Mouse (Mus musculus): ENCODE data around the gene Smim13. TPM values are rescaled to one million over a fixed set of nuclear protein-coding genes. Genes with fewer than 3 reads are reported as not detected.

Smim13 gene
- polyA plus RNA-seq, 1 experiment from 2014 or later: 30.0 TPM

DNA sequence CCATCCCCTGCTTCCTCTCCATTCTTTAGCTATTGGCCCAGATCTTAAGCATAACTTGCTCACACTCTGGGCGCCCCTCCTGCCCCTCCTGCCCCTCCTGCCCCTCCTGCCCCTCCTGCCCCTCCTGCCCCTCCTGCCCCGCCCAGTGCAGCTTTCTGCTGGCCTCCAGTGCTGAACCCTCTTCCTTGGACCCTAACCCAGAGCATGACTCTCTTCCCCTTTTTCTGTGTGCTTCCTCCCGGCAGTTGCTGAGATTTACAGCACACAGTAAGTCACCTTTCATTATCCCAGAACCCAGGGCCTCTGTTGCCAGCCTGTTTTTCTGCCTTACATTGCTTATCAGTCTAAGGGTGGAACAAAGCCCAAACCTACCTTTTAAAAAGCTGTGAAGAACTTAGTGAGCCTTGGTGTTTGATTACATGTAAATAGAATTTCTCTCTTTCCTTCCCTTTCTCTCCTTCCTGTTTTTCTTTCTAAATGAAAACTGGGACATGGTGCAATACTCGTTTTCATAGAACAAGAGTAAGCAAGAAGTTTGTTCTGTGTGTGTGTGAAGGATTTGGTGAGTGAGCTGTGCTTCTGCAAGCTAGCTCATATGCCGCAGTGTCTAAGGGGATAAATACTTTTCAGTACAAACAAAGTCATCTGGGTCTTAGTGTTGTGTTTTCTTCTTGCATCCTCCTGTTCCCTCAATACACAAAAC, 13.8 kb downstream of the Smim13 start:
- no peak for ATAC-seq (ENCODE audit: low read depth)
- Histone ChIP-seq H3K4me2 (ENCODE audit: low read depth, low read length) (no peak overlapping the region), H3K9me3 (ENCODE audit: control insufficient read depth, low read length) (no peaks in the 10 kb centered on the region), H3K4me3 (ENCODE audit: low read depth, low read length) (no peak overlapping the region), H3K27ac (ENCODE audit: low read depth, low read length) (no peak overlapping the region), H3K27me3 (ENCODE audit: control insufficient read depth, insufficient read depth, low read length) (no peaks in the 10 kb centered on the region), H3K9ac (replicated peaks; ENCODE audit: low read depth, low read length) (no peak overlapping the region), H3K4me1 (ENCODE audit: control insufficient read depth, insufficient read depth, low read length) (no peaks in the 10 kb centered on the region), H3K36me3 (ENCODE audit: control insufficient read depth, insufficient read depth, low read length) (no peaks in the 10 kb centered on the region)
- WGBS: 82% methylated on average over 5 of the region's 5 CpGs

DNA sequence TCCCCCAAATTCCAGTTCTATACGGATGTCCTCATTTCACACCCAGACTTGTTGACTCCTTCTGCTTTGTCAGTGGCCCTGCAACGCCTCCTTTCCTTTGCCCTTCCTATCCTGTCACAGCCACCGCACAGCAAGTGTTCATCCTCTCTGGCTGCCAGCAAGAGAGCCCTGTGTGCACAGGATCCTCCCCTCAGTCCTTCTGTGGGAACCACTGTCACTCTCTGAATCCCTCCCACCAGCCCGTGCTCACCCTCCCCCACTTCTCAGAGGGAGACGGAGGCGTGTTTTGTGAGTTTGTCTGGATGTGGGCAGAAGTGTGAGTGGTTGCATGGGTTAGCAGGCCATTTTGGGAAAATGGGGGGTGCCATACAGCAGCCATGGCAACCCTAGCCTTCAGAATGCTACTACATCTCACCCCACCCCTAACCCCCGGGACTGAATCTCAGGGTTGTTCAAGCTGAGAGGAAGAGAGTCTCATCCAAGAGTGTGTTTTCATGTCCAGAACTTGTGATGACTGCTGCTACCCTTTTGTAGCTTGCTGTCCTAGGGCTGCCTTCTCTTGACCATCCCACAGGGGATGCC, 18.3 kb downstream of the Smim13 start:
- Histone ChIP-seq H3K27me3 (ENCODE audit: control insufficient read depth, insufficient read depth, low read length) (no peaks in the 10 kb centered on the region), H3K4me2 (ENCODE audit: low read depth, low read length) (no peak overlapping the region), H3K4me1 (ENCODE audit: control insufficient read depth, insufficient read depth, low read length) (no peaks in the 10 kb centered on the region), H3K27ac (ENCODE audit: low read depth, low read length) (no peak overlapping the region), H3K9ac (replicated peaks; ENCODE audit: low read depth, low read length) (no peak overlapping the region), H3K9me3 (ENCODE audit: control insufficient read depth, low read length) (no peaks in the 10 kb centered on the region), H3K4me3 (ENCODE audit: low read depth, low read length) (no peak overlapping the region), H3K36me3 (ENCODE audit: control insufficient read depth, insufficient read depth, low read length) (no peaks in the 10 kb centered on the region)
- 33% methylated on average over 7 of the region's 7 CpGs for WGBS
- peak; percentile 66; the same call in 1 of the 2 replicates for ATAC-seq (ENCODE audit: low read depth)

DNA sequence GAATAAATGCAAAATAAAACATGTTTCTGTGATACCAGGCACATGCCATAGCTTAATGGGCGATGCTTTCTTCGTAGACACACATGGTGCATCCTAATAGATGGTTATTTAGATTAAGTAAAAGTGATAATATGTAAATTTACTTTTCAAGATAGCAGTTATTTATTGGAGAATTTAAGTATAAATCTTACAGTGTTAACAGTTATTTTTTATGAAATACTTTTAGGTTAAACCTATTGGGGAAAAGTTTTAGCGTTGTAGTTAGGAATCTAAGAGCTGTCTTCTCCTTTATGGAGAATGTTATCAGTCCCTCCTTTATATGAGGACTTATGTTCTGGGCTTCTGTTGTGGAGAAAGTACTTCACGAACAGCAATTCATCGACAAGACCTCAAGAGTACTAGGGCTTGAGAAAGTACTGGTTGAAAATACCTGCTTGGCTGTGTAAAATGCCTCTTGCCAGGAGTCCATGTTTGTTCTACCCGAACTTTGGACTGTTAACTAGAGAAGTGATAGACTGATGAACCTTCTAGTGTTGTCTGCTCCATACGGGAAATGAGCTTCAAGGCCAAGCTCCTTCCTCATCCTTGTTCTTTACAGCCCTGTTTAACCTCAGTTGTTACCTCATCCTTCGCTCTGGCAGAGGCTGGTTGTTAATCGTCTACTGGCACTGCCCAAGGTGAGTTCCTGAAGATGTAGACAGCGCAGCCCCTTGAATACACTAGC, 24.4 kb downstream of the Smim13 start, which contains the start of gene Gm17364:
TSS of gene Gm17364 (minus strand) at position 51 of the 724 bp plus-strand sequence.
- no peak for ATAC-seq (ENCODE audit: low read depth)
- H3K9ac ChIP-seq (replicated peaks; ENCODE audit: low read depth, low read length): no peak within 1 kb of the TSS
- no peak within 1 kb of the TSS for H3K4me2 ChIP-seq (ENCODE audit: low read depth, low read length)
- H3K9me3 ChIP-seq (ENCODE audit: control insufficient read depth, low read length): no peaks in the 10 kb centered on the region
- WGBS: 96% methylated on average over 10 of the region's 10 CpGs
- H3K4me3 ChIP-seq (ENCODE audit: low read depth, low read length): no peak within 1 kb of the TSS
- H3K27me3 ChIP-seq (ENCODE audit: control insufficient read depth, insufficient read depth, low read length): no peaks in the 10 kb centered on the region
- no peaks in the 10 kb centered on the region for H3K36me3 ChIP-seq (ENCODE audit: control insufficient read depth, insufficient read depth, low read length)
- no peak within 1 kb of the TSS for H3K27ac ChIP-seq (ENCODE audit: low read depth, low read length)
- H3K4me1 ChIP-seq (ENCODE audit: control insufficient read depth, insufficient read depth, low read length): no peaks in the 10 kb centered on the region

DNA sequence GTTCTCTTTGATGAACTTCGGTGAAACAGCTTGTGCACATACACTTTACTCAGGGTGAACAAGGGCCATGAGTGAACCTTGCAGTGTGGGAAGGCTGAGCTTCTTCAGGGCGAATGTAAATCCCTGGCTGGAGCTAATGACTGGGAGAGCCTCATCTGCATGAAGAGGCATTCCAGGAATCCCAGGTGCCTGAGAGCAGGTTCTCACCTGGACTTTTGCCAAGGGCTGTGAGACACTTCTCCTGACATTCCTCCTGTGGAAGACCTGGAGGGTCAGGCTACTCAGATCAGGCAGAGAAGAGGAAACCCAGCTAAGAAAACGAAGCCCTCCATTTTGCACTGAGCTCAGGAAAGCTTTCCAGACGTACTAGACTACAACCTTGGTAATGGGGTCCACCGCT, 31.1 kb downstream of the Smim13 start:
- no peak overlapping the region for H3K4me3 ChIP-seq (ENCODE audit: low read depth, low read length)
- H3K4me2 ChIP-seq (ENCODE audit: low read depth, low read length): no peak overlapping the region
- no peak overlapping the region for H3K9ac ChIP-seq (replicated peaks; ENCODE audit: low read depth, low read length)
- no peak overlapping the region for H3K27ac ChIP-seq (ENCODE audit: low read depth, low read length)
- WGBS: 76% methylated on average over 5 of the region's 5 CpGs
- H3K4me1 ChIP-seq (ENCODE audit: control insufficient read depth, insufficient read depth, low read length): no peaks in the 10 kb centered on the region
- no peaks in the 10 kb centered on the region for H3K9me3 ChIP-seq (ENCODE audit: control insufficient read depth, low read length)
- no peaks in the 10 kb centered on the region for H3K27me3 ChIP-seq (ENCODE audit: control insufficient read depth, insufficient read depth, low read length)
- H3K36me3 ChIP-seq (ENCODE audit: control insufficient read depth, insufficient read depth, low read length): no peaks in the 10 kb centered on the region
- ATAC-seq (ENCODE audit: low read depth): no peak

DNA sequence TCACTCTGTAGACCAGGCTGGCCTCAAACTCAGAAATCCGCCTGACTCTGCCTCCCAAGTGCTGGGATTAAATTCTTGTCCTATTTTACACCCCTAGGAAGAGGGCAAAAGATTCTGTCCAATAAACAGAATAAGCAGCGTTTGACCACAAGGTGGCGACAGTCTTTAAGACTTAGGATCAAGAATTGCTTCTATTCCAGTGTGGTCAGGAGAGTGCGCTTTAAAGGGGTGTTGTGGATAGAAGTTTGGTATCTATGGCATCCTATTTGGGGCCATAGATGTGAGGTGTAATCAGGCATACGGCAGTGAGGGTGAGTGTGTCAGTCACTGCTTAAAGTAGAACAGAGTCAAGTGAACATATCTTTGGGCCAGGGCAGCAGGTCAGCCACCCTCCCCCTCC, 33.6 kb downstream of the Smim13 start:
- Histone ChIP-seq H3K9ac (replicated peaks; ENCODE audit: low read depth, low read length) (no peak overlapping the region), H3K9me3 (ENCODE audit: control insufficient read depth, low read length) (no peaks in the 10 kb centered on the region), H3K4me3 (ENCODE audit: low read depth, low read length) (no peak overlapping the region), H3K4me1 (ENCODE audit: control insufficient read depth, insufficient read depth, low read length) (no peaks in the 10 kb centered on the region), H3K27ac (ENCODE audit: low read depth, low read length) (no peak overlapping the region), H3K4me2 (ENCODE audit: low read depth, low read length) (no peak overlapping the region), H3K27me3 (ENCODE audit: control insufficient read depth, insufficient read depth, low read length) (no peaks in the 10 kb centered on the region), H3K36me3 (ENCODE audit: control insufficient read depth, insufficient read depth, low read length) (no peaks in the 10 kb centered on the region)
- 29% methylated on average over 5 of the region's 5 CpGs for WGBS
- ATAC-seq (ENCODE audit: low read depth): peak; percentile 63

DNA sequence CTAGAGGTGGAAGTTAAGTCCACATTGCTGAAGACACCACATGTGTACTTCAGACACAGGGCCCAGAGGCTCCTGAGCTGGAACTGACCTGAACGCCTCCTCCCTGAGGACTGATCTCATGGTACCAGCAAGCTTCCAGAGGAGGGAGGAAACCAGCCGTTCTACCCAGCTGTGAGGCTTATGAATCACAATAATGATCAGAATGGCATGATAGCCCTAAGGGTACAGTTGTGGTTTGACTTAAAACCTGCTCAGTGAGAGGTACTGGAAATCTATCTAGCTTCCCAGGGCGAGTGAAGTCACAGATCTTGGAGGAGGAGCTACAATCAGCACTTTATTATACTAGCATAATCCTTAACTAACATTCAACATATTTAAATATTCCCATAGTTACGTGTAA, 35.8 kb downstream of the Smim13 start:
- Histone ChIP-seq H3K27me3 (ENCODE audit: control insufficient read depth, insufficient read depth, low read length) (no peaks in the 10 kb centered on the region), H3K4me1 (ENCODE audit: control insufficient read depth, insufficient read depth, low read length) (no peaks in the 10 kb centered on the region), H3K4me3 (ENCODE audit: low read depth, low read length) (no peak overlapping the region), H3K4me2 (ENCODE audit: low read depth, low read length) (no peak overlapping the region), H3K36me3 (ENCODE audit: control insufficient read depth, insufficient read depth, low read length) (no peaks in the 10 kb centered on the region), H3K9ac (replicated peaks; ENCODE audit: low read depth, low read length) (no peak overlapping the region), H3K9me3 (ENCODE audit: control insufficient read depth, low read length) (no peaks in the 10 kb centered on the region), H3K27ac (ENCODE audit: low read depth, low read length) (no peak overlapping the region)
- ATAC-seq (ENCODE audit: low read depth): no peak
- 74% methylated on average over 4 of the region's 4 CpGs for WGBS

DNA sequence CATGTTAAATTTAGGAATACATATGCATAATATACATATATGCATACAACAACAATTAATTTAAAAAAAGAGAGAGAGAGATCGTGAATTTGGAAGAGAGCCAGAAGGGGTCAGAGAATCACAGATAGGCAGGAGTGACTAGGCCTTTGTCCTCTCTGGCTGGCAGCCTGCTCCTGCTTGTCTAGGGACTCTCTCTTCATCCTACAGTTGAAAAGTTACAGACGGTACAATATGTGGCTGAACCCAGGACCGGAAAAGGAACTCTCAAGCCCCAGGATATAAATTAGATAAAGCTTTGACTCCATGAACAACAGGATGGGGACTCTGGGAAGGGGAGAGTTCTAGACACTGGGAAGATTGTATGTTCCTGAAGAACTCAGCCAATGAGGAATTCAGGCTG, 36.6 kb downstream of the Smim13 start:
- H3K9me3 ChIP-seq (ENCODE audit: control insufficient read depth, low read length): no peaks in the 10 kb centered on the region
- H3K9ac ChIP-seq (replicated peaks; ENCODE audit: low read depth, low read length): no peak overlapping the region
- no peaks in the 10 kb centered on the region for H3K4me1 ChIP-seq (ENCODE audit: control insufficient read depth, insufficient read depth, low read length)
- H3K27me3 ChIP-seq (ENCODE audit: control insufficient read depth, insufficient read depth, low read length): no peaks in the 10 kb centered on the region
- no peak for ATAC-seq (ENCODE audit: low read depth)
- no peak overlapping the region for H3K4me3 ChIP-seq (ENCODE audit: low read depth, low read length)
- 53% methylated on average over 3 of the region's 3 CpGs for WGBS
- H3K4me2 ChIP-seq (ENCODE audit: low read depth, low read length): no peak overlapping the region
- H3K36me3 ChIP-seq (ENCODE audit: control insufficient read depth, insufficient read depth, low read length): no peaks in the 10 kb centered on the region
- no peak overlapping the region for H3K27ac ChIP-seq (ENCODE audit: low read depth, low read length)

DNA sequence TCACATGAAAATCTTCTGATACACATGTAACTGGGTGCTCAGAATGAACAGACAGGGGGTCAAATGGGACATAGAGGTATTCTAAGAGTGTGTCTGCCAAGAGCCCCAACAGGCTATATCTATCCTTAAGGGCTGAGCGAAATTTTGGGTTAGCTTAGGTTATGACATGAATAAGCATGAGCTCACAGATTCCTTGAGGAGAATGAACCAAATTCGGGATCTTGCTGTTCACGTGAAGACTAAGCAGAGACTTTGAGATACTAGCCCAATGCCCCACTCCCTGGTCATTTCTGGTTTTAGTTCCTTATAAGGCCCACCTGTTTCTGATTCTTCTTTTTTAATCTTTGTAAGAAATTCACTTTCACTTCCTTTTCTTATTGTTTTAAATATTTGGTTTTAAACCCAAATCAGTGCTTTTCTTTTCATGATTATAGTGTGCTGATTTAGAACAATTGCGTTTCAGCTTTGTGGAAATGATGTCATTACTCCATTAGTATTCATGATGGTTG, 41.9 kb downstream of the Smim13 start:
- H3K27ac ChIP-seq (ENCODE audit: low read depth, low read length): no peak overlapping the region
- H3K9ac ChIP-seq (replicated peaks; ENCODE audit: low read depth, low read length): no peak overlapping the region
- 86% methylated on average over 4 of the region's 4 CpGs for WGBS
- no peaks in the 10 kb centered on the region for H3K36me3 ChIP-seq (ENCODE audit: control insufficient read depth, insufficient read depth, low read length)
- no peaks in the 10 kb centered on the region for H3K9me3 ChIP-seq (ENCODE audit: control insufficient read depth, low read length)
- no peak overlapping the region for H3K4me2 ChIP-seq (ENCODE audit: low read depth, low read length)
- H3K27me3 ChIP-seq (ENCODE audit: control insufficient read depth, insufficient read depth, low read length): no peaks in the 10 kb centered on the region
- no peak overlapping the region for H3K4me3 ChIP-seq (ENCODE audit: low read depth, low read length)
- no peak for ATAC-seq (ENCODE audit: low read depth)
- H3K4me1 ChIP-seq (ENCODE audit: control insufficient read depth, insufficient read depth, low read length): no peaks in the 10 kb centered on the region

DNA sequence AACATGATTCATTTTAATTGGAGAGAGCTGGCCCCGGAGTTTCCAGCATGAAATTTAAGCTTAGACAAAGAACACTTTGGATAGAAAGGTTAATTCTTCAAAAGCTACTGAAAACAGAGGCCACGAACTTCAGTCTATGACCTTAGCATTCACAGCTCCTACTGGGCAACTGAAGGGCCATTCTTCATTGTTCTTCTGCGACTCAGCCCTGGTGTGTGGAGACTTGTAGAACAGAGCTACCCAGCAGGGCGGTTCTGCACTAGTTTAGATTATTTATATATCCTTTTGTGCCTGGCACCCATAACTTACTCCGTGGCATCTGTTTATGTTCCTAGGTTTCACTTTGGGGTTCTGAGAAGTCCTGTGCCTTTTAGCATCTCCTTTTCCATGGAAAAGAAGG, 44.0 kb downstream of the Smim13 start:
- 9% methylated on average over 5 of the region's 5 CpGs for WGBS
- H3K36me3 ChIP-seq (ENCODE audit: control insufficient read depth, insufficient read depth, low read length): no peaks in the 10 kb centered on the region

More for the DNA sequence above, 44.0 kb downstream of the Smim13 start:
- no peaks in the 10 kb centered on the region for H3K4me1 ChIP-seq (ENCODE audit: control insufficient read depth, insufficient read depth, low read length)
- H3K9me3 ChIP-seq (ENCODE audit: control insufficient read depth, low read length): no peaks in the 10 kb centered on the region
- no peak for ATAC-seq (ENCODE audit: low read depth)
- H3K4me3 ChIP-seq (ENCODE audit: low read depth, low read length): no peak overlapping the region
- H3K9ac ChIP-seq (replicated peaks; ENCODE audit: low read depth, low read length): no peak overlapping the region
- H3K4me2 ChIP-seq (ENCODE audit: low read depth, low read length): no peak overlapping the region
- H3K27ac ChIP-seq (ENCODE audit: low read depth, low read length): no peak overlapping the region
- no peaks in the 10 kb centered on the region for H3K27me3 ChIP-seq (ENCODE audit: control insufficient read depth, insufficient read depth, low read length)
